Mouse (Mus musculus): ENCODE data around the gene Lypd6. TPM values are rescaled to one million over a fixed set of nuclear protein-coding genes. Genes with fewer than 3 reads are reported as not detected.

Lypd6 gene
- total RNA-seq, 2 experiments from 2014 or later = 19.5 to 20.6 TPM

- no peak for TF ChIP-seq CTCF (IDR thresholded peaks at IDR 0.05)
- intact Hi-C loops (cut with DNase I) = no loop called here
- no peak for DNase-seq (ENCODE audit: extremely low spot score in 1 of 2, low spot score in 2 of 2)
- Histone ChIP-seq H3K27ac (no peak overlapping the region), H3K4me3 (no peak overlapping the region)
Observed at GRCm38 (mm10) chr2:50179164-50179563, 112.9 kb downstream of the Lypd6 start.

- intact Hi-C loops (cut with DNase I) = no loop called here
- no peak for DNase-seq (ENCODE audit: extremely low spot score in 1 of 2, low spot score in 2 of 2)
- Histone ChIP-seq H3K4me3 (no peak overlapping the region), H3K27ac (no peak overlapping the region)
- no peak for TF ChIP-seq CTCF (IDR thresholded peaks at IDR 0.05)
Observed at GRCm38 (mm10) chr2:50180423-50180822, 114.2 kb downstream of the Lypd6 start.

DNA sequence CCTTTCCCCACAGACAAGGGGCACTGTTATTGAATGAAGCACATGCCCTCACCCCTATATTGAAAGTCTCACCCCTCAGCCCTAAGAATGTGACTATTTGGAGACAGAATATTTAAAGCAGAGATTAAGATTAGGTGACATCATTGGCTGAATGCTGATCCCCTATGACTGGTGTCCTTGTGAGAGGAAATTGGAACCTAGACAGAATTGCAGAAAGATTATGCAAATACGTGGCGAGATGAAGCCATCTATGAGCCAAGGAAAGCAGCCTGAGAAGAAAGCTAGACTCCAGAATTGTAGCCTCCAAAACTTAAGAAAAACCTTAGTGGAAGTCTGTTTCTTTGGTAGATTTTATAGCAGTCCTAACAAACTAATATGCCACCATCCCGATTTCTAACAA lies 115.1 kb downstream of the Lypd6 start:
- DNase-seq (ENCODE audit: extremely low spot score in 1 of 2, low spot score in 2 of 2) = no peak
- no peak for TF ChIP-seq CTCF (IDR thresholded peaks at IDR 0.05)
- Histone ChIP-seq H3K27ac (no peak overlapping the region), H3K4me3 (no peak overlapping the region)
- intact Hi-C loops (cut with DNase I) = no loop called here

DNA sequence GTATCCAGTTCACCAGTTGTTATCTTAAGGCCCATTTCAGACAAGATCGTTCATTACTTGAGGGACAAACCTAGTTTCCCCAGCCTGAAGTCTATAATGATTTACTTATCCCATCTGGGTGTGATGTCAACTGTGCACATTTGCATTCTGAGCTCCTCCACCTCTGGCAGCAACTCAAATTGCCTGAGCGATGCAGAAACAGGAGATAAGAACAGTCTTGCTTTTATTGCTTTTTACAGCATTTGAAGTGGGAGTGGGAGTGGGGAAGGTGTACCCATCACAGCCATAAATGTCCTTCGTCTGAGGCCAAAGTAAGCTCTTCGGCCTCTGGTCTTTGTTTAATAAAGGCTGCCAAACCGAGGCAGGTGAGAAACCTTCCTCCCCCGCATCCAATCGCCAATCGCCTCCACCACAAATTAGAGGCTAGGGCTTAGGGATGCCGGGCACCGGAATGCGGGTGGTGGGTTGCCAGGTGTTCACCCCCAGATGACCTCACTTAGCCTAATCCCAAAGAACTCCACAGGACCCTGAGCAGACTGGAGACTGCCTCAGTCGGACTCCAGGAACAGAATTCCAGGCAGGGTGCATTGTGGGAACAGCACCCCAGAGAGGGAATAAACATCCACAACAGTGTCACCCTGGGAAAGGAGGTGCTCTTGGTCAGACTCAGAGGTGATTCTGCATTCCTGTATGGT lies 120.6 kb downstream of the Lypd6 start:
- no peak for TF ChIP-seq CTCF (IDR thresholded peaks at IDR 0.05)
- no peak overlapping the region for H3K4me3 ChIP-seq
- intact Hi-C loops (cut with DNase I) = no loop called here
- DNase-seq (ENCODE audit: extremely low spot score in 1 of 2, low spot score in 2 of 2) = no peak
- H3K27ac ChIP-seq = no peak overlapping the region

DNA sequence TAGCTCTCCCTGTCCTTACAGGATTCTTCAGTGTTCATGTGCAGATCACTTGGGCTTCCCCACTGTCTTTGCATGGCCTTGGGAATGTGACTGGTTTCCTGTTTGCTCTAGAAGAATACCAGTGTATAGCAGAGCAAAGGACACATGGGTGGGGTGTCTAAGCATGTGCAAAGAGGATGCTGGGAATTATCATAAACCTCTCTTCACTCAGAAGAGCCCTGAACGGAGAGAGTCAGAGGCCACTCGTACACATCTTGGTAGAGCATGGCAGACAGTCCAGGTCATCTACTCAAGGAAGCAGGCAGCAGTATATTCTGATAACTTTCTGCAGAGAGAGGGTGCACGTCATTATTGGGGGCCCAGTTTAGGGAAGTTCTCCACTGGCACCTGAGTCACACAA lies 122.6 kb downstream of the Lypd6 start:
- no peak for TF ChIP-seq CTCF (IDR thresholded peaks at IDR 0.05)
- no peak overlapping the region for H3K4me3 ChIP-seq
- DNase-seq (ENCODE audit: extremely low spot score in 1 of 2, low spot score in 2 of 2) = no peak
- intact Hi-C loops (cut with DNase I) = no loop called here
- no peak overlapping the region for H3K27ac ChIP-seq

DNA sequence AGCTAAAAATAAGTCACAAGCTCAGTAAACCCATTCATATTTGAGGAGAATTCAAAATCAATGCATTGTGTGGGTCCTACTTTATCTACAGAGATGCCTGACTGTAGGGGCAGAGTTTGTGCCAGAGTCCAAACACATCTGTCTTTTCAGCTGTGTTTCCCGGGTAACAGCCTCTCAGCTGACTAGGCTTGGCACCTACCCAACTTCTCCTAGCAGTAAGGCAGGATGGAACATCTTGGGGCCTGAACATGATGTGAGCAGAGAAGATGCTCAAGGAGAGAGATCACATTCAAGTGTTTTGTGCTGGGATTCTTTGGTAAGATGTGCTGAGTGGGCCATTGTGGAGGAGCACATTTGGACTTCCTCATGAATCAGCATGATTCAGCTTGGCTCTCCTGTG lies 130.5 kb downstream of the Lypd6 start:
- peak in 1 of 2 experiments; percentile 32 for DNase-seq (ENCODE audit: extremely low spot score in 1 of 2, low spot score in 2 of 2)
- no peak overlapping the region for H3K27ac ChIP-seq
- intact Hi-C loops (cut with DNase I) = no loop called here
- no peak overlapping the region for H3K4me3 ChIP-seq
- TF ChIP-seq CTCF (IDR thresholded peaks at IDR 0.05) = no peak

- no peak for TF ChIP-seq CTCF (IDR thresholded peaks at IDR 0.05)
Observed at GRCm38 (mm10) chr2:50197801-50198200, 131.6 kb downstream of the Lypd6 start.

GRCm38 (mm10) chr2:50200541-50200940 lies 134.3 kb downstream of the Lypd6 start:
- intact Hi-C loops (cut with DNase I) = no loop called here
- H3K4me3 ChIP-seq = no peak overlapping the region
- no peak for DNase-seq (ENCODE audit: extremely low spot score in 1 of 2, low spot score in 2 of 2)
- H3K27ac ChIP-seq = no peak overlapping the region
- TF ChIP-seq CTCF (IDR thresholded peaks at IDR 0.05) = no peak

More at GRCm38 (mm10) chr2:50197801-50198200, 131.6 kb downstream of the Lypd6 start:
- H3K27ac ChIP-seq = no peak overlapping the region
- no peak overlapping the region for H3K4me3 ChIP-seq
- intact Hi-C loops (cut with DNase I) = no loop called here
- no peak for DNase-seq (ENCODE audit: extremely low spot score in 1 of 2, low spot score in 2 of 2)

DNA sequence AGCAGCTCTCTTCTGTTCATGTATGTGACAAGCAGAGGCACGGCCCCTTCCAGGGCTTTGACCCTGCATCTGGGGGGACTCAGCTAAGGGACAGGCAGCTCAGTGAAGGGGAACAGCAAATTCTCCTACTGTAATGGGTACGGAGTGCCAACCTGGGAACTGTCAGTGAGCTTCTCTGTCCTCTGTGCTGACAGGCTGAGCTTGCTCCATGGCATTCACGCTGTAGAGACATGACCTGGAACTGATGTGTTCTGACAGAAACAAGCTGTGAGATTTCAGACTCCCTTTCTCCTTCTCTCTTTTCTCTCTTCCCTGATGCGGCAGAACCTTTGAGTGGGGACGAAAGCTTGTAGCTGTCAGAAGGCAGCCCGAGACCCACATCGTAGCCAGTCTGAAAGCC lies 154.3 kb downstream of the Lypd6 start:
- Histone ChIP-seq H3K27ac (no peak overlapping the region), H3K4me3 (no peak overlapping the region)
- TF ChIP-seq CTCF (IDR thresholded peaks at IDR 0.05) = no peak
- DNase-seq (ENCODE audit: extremely low spot score in 1 of 2, low spot score in 2 of 2) = no peak
- intact Hi-C loops (cut with DNase I) = no loop called here

DNA sequence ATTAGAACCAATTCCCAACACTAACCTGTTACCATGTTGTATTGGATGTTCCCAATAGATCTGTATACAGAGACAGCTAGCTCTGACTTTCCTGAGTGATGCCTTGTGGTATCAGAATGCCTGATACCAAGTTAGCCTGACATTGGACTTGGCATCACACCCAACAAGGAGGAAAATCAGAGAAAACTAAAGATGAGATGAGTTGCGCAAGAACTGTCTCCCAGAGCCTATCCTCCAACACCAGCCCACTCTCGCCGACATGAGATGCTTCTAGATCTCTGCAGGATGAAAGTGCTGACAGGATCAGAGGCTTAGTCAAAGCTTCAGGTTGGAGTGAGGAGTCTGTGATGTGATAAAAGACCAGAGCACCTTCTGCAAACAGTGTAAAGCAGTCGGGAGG lies 158.8 kb downstream of the Lypd6 start:
- DNase-seq (ENCODE audit: extremely low spot score in 1 of 2, low spot score in 2 of 2) = no peak
- no peak for TF ChIP-seq CTCF (IDR thresholded peaks at IDR 0.05)
- intact Hi-C loops (cut with DNase I) = no loop called here
- Histone ChIP-seq H3K27ac (no peak overlapping the region), H3K4me3 (no peak overlapping the region)

DNA sequence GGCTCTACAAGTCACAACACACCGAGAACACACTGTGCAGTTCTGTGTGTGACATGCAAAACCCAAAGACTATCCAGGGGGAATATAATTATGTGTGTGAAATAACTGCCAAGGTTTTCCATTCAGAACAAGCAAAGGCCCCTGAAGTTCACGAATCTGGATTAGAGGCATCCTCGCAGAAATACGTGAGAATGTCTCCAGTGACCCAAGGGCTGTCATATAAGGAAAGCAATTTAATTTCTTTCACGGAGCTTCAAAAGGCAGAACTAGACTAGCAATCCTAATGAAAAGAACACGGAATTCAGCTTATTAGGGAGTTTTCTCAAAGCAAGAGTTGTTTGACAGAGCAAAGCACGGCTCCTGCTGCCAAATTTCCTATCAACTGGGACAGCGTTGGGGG lies 167.3 kb downstream of the Lypd6 start:
- TF ChIP-seq CTCF (IDR thresholded peaks at IDR 0.05) = no peak
- Histone ChIP-seq H3K4me3 (no peak overlapping the region), H3K27ac (no peak overlapping the region)
- intact Hi-C loops (cut with DNase I) = no loop called here
- no peak for DNase-seq (ENCODE audit: extremely low spot score in 1 of 2, low spot score in 2 of 2)

Other genes with a start within 250 kb of the Lypd6 start
- gene Mmadhc, start 230.4 kb downstream of the Lypd6 start, total RNA-seq (2021) = 10 to 100 TPM; 48.1 to 57.1 TPM

All from left cerebral cortex, adult 2 months (tissue).